Mouse (Mus musculus): ENCODE measurements at regions not wholly inside any gene's neighbourhood (a gene's known extent, or its start where the extent isn't known, plus 50 kb on each side); places are given as distances from the start of the nearest gene placed in this dataset.

DNA sequence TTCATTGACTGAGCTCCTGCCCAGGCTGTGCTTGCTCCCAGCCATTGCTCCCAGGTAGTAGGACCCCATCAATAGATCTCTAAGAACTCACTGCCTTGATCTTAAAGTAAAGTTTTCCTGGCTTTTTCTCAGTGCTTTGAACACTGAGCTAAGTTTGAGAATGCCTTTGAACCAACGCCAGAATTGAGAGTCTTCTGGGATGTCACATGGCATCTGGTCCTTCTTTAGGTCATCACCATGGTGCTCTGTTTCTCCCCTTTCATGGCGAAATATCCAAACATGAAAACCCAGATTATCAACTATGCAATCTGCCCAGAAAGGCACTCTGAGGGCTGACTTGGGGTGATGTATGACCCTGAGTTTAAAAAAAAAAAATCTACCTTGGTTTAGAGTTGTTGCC, 158.9 kb downstream of the Cartpt start:
- H3K4me3 ChIP-seq (ENCODE audit: low read depth, low read length): no peak overlapping the region
- H3K27ac ChIP-seq (replicated peaks; ENCODE audit: low read depth, low read length): no peak overlapping the region; the same call in 1 of the 2 replicates
- no peaks in the 10 kb centered on the region for H3K36me3 ChIP-seq (ENCODE audit: control insufficient read depth, insufficient read depth, low read length)
- H3K27me3 ChIP-seq (replicated peaks; ENCODE audit: control insufficient read depth, insufficient read depth, low read length): no peaks in the 10 kb centered on the region
- DNase-seq (ENCODE audit: low spot score) (peak; percentile 62), ATAC-seq (ENCODE audit: low read depth) (no peak)
- WGBS: 61% methylated on average over 2 of the region's 2 CpGs
- peaks cover 16% of the 10 kb centered on the region for H3K4me1 ChIP-seq (ENCODE audit: control insufficient read depth, insufficient read depth, low read length)
- H3K9ac ChIP-seq (ENCODE audit: low read depth, low read length): no peak overlapping the region
- H3K9me3 ChIP-seq (ENCODE audit: control insufficient read depth, low read length): no peaks in the 10 kb centered on the region
- H3K4me2 ChIP-seq (ENCODE audit: low read depth, low read length): no peak overlapping the region

DNA sequence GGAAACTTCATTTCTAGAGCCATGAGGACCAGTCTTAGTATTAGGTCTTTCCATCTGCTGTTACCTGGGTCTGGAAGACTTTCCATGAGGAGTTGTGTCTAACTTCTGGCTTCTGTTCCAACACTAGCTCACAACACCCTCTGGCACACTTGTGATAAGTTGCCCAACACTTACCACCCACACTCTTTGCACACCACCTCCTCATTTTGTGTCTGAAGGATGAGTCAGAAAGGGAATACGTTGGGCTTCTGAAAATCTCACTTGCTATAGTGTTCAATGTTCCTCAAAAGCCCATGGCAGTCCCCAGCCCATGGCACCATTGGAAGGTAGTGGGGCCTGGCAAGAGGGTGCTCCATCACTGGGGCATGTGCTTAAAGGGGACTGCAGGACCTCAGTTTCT, 161.5 kb downstream of the Cartpt start:
- Histone ChIP-seq H3K9me3 (ENCODE audit: control insufficient read depth, low read length) (no peaks in the 10 kb centered on the region), H3K27ac (replicated peaks; ENCODE audit: low read depth, low read length) (no peak overlapping the region), H3K27me3 (replicated peaks; ENCODE audit: control insufficient read depth, insufficient read depth, low read length) (no peaks in the 10 kb centered on the region), H3K9ac (ENCODE audit: low read depth, low read length) (no peak overlapping the region), H3K4me3 (ENCODE audit: low read depth, low read length) (no peak overlapping the region), H3K4me1 (ENCODE audit: control insufficient read depth, insufficient read depth, low read length) (peaks cover 8% of the 10 kb centered on the region), H3K4me2 (ENCODE audit: low read depth, low read length) (no peak overlapping the region), H3K36me3 (ENCODE audit: control insufficient read depth, insufficient read depth, low read length) (no peaks in the 10 kb centered on the region)
- WGBS: 84% methylated on average over 1 of the region's 1 CpGs
- no peak for ATAC-seq (ENCODE audit: low read depth)
- no peak for DNase-seq (ENCODE audit: low spot score)

DNA sequence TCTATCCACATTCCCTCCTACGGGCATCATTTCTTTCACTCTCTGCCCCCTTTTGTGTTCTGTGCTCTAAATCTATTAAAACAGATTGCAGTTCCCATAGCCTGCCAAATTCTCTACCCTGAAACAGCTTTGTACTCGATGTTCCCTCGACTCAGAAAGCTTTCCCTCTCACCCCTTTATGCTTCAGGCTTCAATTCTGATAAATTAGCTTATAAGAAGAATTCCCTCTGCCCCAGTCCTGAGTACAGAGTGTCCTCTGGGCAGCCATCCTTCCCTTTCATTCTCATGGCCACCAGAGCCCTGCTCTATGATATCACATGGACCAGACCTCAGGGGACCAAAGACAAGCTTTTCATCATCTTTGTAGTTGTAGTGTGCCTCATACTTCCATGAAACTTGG, 163.6 kb downstream of the Cartpt start:
- no peak overlapping the region for H3K4me3 ChIP-seq (ENCODE audit: low read depth, low read length)
- ATAC-seq (ENCODE audit: low read depth): no peak
- H3K27me3 ChIP-seq (replicated peaks; ENCODE audit: control insufficient read depth, insufficient read depth, low read length): no peaks in the 10 kb centered on the region
- no peaks in the 10 kb centered on the region for H3K9me3 ChIP-seq (ENCODE audit: control insufficient read depth, low read length)
- H3K4me2 ChIP-seq (ENCODE audit: low read depth, low read length): no peak overlapping the region
- WGBS: 69% methylated on average over 3 of the region's 3 CpGs
- 0 out of 2 replicates have a peak, but pooled peaks cover 3% of the 10 kb centered on the region for H3K4me1 ChIP-seq (ENCODE audit: control insufficient read depth, insufficient read depth, low read length)
- H3K36me3 ChIP-seq (ENCODE audit: control insufficient read depth, insufficient read depth, low read length): no peaks in the 10 kb centered on the region
- DNase-seq (ENCODE audit: low spot score): no peak
- H3K27ac ChIP-seq (replicated peaks; ENCODE audit: low read depth, low read length): no peak overlapping the region
- H3K9ac ChIP-seq (ENCODE audit: low read depth, low read length): no peak overlapping the region

DNA sequence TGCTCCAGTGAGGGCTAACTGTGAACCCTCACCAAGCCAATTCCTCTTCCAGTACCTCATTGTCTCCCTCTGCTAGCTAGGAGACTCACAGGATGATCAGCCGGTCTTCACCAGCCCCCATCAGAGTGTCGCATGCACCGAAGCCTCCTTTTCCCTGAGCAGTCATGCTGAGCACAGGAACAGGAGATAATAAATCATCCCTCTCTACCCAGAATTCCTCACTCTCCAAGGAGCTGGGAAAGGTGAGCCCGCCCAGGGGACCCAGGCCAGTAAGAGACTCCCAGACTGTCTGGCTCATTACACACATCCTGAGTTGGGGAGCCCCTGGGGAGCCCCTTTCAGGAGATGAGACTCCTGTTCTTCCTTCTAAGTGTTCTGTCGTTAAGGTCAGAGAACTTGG, 171.7 kb downstream of the Cartpt start:
- Histone ChIP-seq H3K27ac (replicated peaks; ENCODE audit: low read depth, low read length) (no peak overlapping the region), H3K4me2 (ENCODE audit: low read depth, low read length) (no peak overlapping the region), H3K27me3 (replicated peaks; ENCODE audit: control insufficient read depth, insufficient read depth, low read length) (no peaks in the 10 kb centered on the region), H3K36me3 (ENCODE audit: control insufficient read depth, insufficient read depth, low read length) (no peaks in the 10 kb centered on the region), H3K4me1 (ENCODE audit: control insufficient read depth, insufficient read depth, low read length) (peaks cover 7% of the 10 kb centered on the region; the same call in 1 of the 2 replicates), H3K9ac (ENCODE audit: low read depth, low read length) (no peak overlapping the region), H3K9me3 (ENCODE audit: control insufficient read depth, low read length) (no peaks in the 10 kb centered on the region), H3K4me3 (ENCODE audit: low read depth, low read length) (no peak overlapping the region)
- peak; percentile 48 for DNase-seq (ENCODE audit: low spot score)
- 57% methylated on average over 5 of the region's 5 CpGs for WGBS
- peak; percentile 85 for ATAC-seq (ENCODE audit: low read depth)

DNA sequence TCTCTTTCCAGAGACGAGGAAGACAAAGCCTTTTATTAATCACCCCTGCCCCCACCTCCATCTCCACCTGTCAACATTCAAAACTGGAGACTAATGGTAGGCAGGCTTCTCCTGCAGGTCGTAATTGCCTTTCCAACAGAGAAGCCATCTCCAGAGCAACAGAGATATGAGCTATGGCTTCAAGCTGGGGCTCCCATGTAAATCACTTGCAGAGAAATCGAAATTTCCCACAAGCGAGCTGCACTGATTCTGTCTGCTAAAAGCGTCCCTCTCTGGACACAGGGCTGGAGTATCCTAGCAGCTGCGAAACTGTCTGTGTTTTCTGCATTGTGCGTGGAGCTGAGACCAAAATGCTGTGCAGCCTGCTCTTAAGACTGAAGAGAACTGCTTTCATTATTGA, 176.6 kb downstream of the Cartpt start:
- H3K4me3 ChIP-seq (ENCODE audit: low read depth, low read length): no peak overlapping the region
- no peaks in the 10 kb centered on the region for H3K9me3 ChIP-seq (ENCODE audit: control insufficient read depth, low read length)
- H3K27ac ChIP-seq (replicated peaks; ENCODE audit: low read depth, low read length): no peak overlapping the region
- DNase-seq (ENCODE audit: low spot score) (no peak), ATAC-seq (ENCODE audit: low read depth) (no peak)
- H3K36me3 ChIP-seq (ENCODE audit: control insufficient read depth, insufficient read depth, low read length): no peaks in the 10 kb centered on the region
- H3K4me1 ChIP-seq (ENCODE audit: control insufficient read depth, insufficient read depth, low read length): peaks cover 6% of the 10 kb centered on the region; the same call in 1 of the 2 replicates
- no peaks in the 10 kb centered on the region for H3K27me3 ChIP-seq (replicated peaks; ENCODE audit: control insufficient read depth, insufficient read depth, low read length)
- H3K4me2 ChIP-seq (ENCODE audit: low read depth, low read length): no peak overlapping the region
- H3K9ac ChIP-seq (ENCODE audit: low read depth, low read length): no peak overlapping the region
- WGBS: 52% methylated on average over 7 of the region's 7 CpGs

DNA sequence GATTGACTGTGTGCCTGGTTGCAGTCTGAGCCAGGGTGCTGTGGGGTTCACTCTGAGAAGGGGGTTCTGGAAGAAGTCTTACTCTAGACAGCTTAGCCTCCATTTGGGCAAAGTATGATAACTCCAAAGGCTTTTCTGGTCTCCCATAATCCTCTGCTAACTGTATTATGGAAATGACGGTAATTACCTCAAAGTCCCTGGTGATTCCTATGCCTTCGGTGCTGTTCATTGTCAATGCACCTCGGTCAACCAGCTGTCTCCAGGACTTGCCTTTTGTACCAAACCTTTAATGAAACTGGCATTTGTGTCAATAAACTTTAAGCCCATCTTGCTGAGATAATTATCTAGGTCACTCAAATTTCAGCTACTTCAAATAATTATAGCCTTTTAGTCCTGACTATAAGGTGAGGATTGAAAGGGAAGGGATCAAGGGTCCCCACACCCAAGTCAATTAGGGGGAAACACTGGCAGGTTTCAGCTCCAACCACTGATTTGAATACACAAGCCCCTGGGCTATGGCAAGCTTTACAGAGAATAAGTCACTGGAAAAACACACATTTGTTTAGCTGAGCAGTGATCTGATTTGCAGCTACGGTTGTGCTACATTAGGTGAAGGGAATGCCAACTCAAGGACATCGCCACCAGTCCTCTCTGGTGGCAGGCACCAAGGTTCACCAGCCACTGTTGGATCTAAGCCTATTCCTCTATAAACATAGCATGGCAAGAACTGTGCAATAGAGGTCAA, 177.5 kb downstream of the Cartpt start:
- Histone ChIP-seq H3K9me3 (ENCODE audit: control insufficient read depth, low read length) (no peaks in the 10 kb centered on the region), H3K4me2 (ENCODE audit: low read depth, low read length) (no peak overlapping the region), H3K4me1 (ENCODE audit: control insufficient read depth, insufficient read depth, low read length) (no peaks in the 10 kb centered on the region), H3K27ac (replicated peaks; ENCODE audit: low read depth, low read length) (no peak overlapping the region), H3K27me3 (replicated peaks; ENCODE audit: control insufficient read depth, insufficient read depth, low read length) (no peaks in the 10 kb centered on the region), H3K9ac (ENCODE audit: low read depth, low read length) (no peak overlapping the region), H3K36me3 (ENCODE audit: control insufficient read depth, insufficient read depth, low read length) (no peaks in the 10 kb centered on the region), H3K4me3 (ENCODE audit: low read depth, low read length) (no peak overlapping the region)
- no peak for DNase-seq (ENCODE audit: low spot score)
- WGBS: 52% methylated on average over 5 of the region's 5 CpGs
- no peak for ATAC-seq (ENCODE audit: low read depth)

DNA sequence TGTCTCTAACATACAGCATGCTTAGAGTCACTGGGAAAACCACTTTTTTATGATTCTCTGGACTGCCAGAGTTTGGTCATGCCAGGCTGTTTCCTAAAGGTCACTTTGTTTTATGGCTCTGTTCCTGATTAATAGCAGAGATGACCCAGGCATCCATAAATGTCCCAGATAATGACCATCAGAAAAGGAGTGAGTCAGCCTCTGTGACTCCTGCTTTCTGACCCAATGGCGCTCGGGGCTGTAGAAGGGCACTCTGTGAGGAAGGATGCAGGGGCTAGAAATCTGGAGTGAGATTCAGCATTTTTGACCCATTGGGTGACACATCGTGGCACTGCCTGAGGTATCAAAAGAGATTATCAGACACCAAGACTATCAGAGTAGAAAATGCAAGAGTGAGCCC, 180.3 kb downstream of the Cartpt start:
- 92% methylated on average over 3 of the region's 3 CpGs for WGBS
- DNase-seq (ENCODE audit: low spot score) (no peak), ATAC-seq (ENCODE audit: low read depth) (no peak)

DNA sequence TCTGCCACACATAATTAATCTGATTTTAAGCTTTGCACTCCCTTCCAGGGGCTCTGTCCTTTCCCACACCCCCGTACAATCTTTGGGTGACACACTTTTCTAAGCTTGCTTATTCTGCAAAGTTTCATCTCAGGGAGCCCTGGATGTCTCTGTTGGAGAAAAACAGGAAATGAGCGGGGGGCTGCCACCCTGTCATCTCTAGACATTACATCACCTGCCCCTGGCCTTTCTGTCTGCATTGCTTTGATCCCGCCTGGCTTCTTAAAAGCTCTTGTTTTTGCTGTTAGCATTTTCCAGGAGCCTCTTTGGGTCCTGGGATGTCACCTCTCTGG, 180.2 kb upstream of the Map1b start:
- H3K9ac ChIP-seq (ENCODE audit: low read depth, low read length): no peak overlapping the region
- H3K9me3 ChIP-seq (ENCODE audit: control insufficient read depth, low read length): no peaks in the 10 kb centered on the region
- H3K4me1 ChIP-seq (ENCODE audit: control insufficient read depth, insufficient read depth, low read length): no peaks in the 10 kb centered on the region
- no peak overlapping the region for H3K4me3 ChIP-seq (ENCODE audit: low read depth, low read length)
- peak overlapping the region; percentile 15; the same call in 1 of the 2 replicates for H3K27ac ChIP-seq (replicated peaks; ENCODE audit: low read depth, low read length)
- peak; percentile 6 for DNase-seq (ENCODE audit: low spot score)
- no peak overlapping the region for H3K4me2 ChIP-seq (ENCODE audit: low read depth, low read length)
- H3K27me3 ChIP-seq (replicated peaks; ENCODE audit: control insufficient read depth, insufficient read depth, low read length): no peaks in the 10 kb centered on the region
- WGBS: 37% methylated on average over 3 of the region's 3 CpGs
- no peak for ATAC-seq (ENCODE audit: low read depth)
- H3K36me3 ChIP-seq (ENCODE audit: control insufficient read depth, insufficient read depth, low read length): no peaks in the 10 kb centered on the region

More for the DNA sequence above, 180.3 kb downstream of the Cartpt start:
- Histone ChIP-seq H3K9me3 (ENCODE audit: control insufficient read depth, low read length) (no peaks in the 10 kb centered on the region), H3K27me3 (replicated peaks; ENCODE audit: control insufficient read depth, insufficient read depth, low read length) (no peaks in the 10 kb centered on the region), H3K4me3 (ENCODE audit: low read depth, low read length) (no peak overlapping the region), H3K36me3 (ENCODE audit: control insufficient read depth, insufficient read depth, low read length) (no peaks in the 10 kb centered on the region), H3K4me1 (ENCODE audit: control insufficient read depth, insufficient read depth, low read length) (no peaks in the 10 kb centered on the region), H3K27ac (replicated peaks; ENCODE audit: low read depth, low read length) (no peak overlapping the region), H3K9ac (ENCODE audit: low read depth, low read length) (no peak overlapping the region), H3K4me2 (ENCODE audit: low read depth, low read length) (no peak overlapping the region)

DNA sequence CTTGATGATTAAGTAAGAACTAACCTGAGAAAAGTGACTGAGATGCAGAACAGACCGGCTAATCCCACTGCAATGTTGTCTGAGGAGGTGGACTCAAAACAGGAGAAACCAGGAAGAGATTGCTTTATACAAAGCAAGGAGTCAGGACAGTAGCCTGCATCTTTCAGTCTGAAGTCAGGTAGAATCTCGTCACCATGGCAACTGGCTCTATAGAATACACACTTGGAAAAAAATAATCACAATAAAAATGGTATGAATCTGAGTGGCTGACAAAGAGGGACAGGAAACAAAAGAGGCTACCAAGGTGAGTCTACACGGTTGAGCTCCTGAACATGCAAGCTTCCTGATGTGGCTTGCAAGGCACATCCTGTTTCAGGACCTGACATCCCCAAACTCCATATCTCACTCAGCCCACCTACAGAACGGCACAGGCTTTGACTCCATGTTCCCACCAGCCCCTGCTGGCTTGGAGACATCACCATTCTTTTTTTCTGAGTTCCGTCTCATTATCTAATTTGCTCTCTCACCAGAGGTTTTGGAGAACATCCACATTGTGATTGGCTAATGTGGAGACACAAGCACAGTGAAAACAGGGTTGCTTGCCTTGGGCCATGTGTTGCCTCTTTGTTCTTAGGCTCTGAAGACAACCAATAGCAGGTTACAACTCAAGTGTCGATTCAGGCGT, 179.7 kb upstream of the Map1b start:
- 0 out of 2 replicates have a peak, but pooled peaks have one; percentile 15 for ATAC-seq (ENCODE audit: low read depth)

More for the DNA sequence above, 179.7 kb upstream of the Map1b start:
- H3K9me3 ChIP-seq (ENCODE audit: control insufficient read depth, low read length): no peaks in the 10 kb centered on the region
- peak overlapping the region; percentile 15; the same call in 1 of the 2 replicates for H3K27ac ChIP-seq (replicated peaks; ENCODE audit: low read depth, low read length)
- H3K27me3 ChIP-seq (replicated peaks; ENCODE audit: control insufficient read depth, insufficient read depth, low read length): no peaks in the 10 kb centered on the region
- no peaks in the 10 kb centered on the region for H3K36me3 ChIP-seq (ENCODE audit: control insufficient read depth, insufficient read depth, low read length)
- no peak overlapping the region for H3K9ac ChIP-seq (ENCODE audit: low read depth, low read length)
- H3K4me3 ChIP-seq (ENCODE audit: low read depth, low read length): no peak overlapping the region
- 54% methylated on average over 7 of the region's 7 CpGs for WGBS
- DNase-seq (ENCODE audit: low spot score): peak; percentile 20
- H3K4me1 ChIP-seq (ENCODE audit: control insufficient read depth, insufficient read depth, low read length): no peaks in the 10 kb centered on the region
- H3K4me2 ChIP-seq (ENCODE audit: low read depth, low read length): no peak overlapping the region

Measured in embryonic facial prominence, embryonic 14.5 days (tissue).